Mouse (Mus musculus) heart, adult 2 months (tissue): ENCODE data around the gene Notch4.

ENCODE experiments used
- CTCF ChIP-seq: fragments of 200-600 bp; IDR thresholded peaks from 2 replicates; pipeline ENCODE4 v1.8.1; 2022; ENCODE audit warnings: antibody characterized with exemption, mild to moderate bottlenecking, moderate library complexity
- EP300 ChIP-seq: fragments of 200-500 bp; IDR thresholded peaks from 2 replicates; pipeline ENCODE4 v1.6.1; 2011; ENCODE audit warnings: low read depth, low read length, control low read depth; ENCODE audit not compliant: insufficient read depth

DNA sequence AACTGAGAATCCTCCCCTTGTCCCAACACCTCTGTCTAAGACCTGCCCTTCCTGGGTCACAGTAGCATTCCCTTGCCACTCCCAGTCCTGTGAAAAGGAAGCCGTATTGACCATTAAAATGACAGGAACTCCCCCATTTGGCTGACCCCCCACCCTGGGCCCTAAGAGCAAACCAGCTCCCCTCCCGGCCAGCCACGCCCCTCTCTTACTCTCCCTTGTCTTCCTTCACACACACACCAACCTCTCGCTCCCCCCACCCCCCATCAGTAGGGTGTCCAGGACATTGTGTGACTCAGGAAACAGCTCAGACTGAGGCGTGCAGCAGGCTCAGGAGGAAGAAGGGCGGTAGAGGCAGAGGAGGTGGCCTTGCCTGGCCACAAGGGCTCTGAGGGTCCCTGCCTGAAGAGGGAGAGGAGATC, at the start of gene Notch4:
- TF ChIP-seq EP300 (peak; percentile 95), CTCF (peak; percentile 24; the same call in 1 of the 2 replicates)
